Mouse (Mus musculus) gastrocnemius, postnatal 4 days (tissue): ENCODE measurements around the gene Foxe1. TPM values are rescaled to one million over a fixed set of nuclear protein-coding genes. Genes with fewer than 3 reads are reported as not detected.

Experiments
- DNase-seq, 2 experiments: peaks; one replicate each; pipeline ENCODE4 v3.0.0; 2021 to 2022; ENCODE audit warnings: low spot score in 2 of 2, mixed read lengths in 2 of 2
- total RNA-seq, 2 experiments: library from RNA; stranded (reverse); gene quantifications; 2 replicates each; pipeline ENCODE4 v1.2.3; 2021

Gene Foxe1
- total RNA-seq, 2 experiments from 2014 or later: not detected

GRCm38 (mm10) chr4:46395736-46396135 lies 52.3 kb downstream of the Foxe1 start:
- DNase-seq: no peak

Other genes with a start within 250 kb of the Foxe1 start
- gene Ncbp1, start 205.0 kb upstream of the Foxe1 start, total RNA-seq: 10 to 100 TPM; 26.8 to 31.6 TPM
- gene Tstd2, start 204.9 kb upstream of the Foxe1 start, total RNA-seq: 10 to 100 TPM; 21.6 to 22.2 TPM
- gene Xpa, start 147.3 kb upstream of the Foxe1 start, total RNA-seq: 10 to 100 TPM; 11.1 to 11.6 TPM
- 1 to 10 TPM; 3.9 to 4.1 TPM for gene Trmo, start 45.8 kb downstream of the Foxe1 start, total RNA-seq
- gene Hemgn, start 69.9 kb downstream of the Foxe1 start, total RNA-seq: under 1 TPM in 1 of 2 experiments, not detected in 1; 0.54 TPM
- 100 to 1,000 TPM; 121 to 131 TPM for gene Anp32b, start 107.3 kb downstream of the Foxe1 start, total RNA-seq
- gene Nans, start 145.6 kb downstream of the Foxe1 start, total RNA-seq: 10 to 100 TPM; 54.0 to 60.9 TPM
- 1 to 10 TPM; 1.5 to 3.1 TPM for gene Trim14, start 192.5 kb downstream of the Foxe1 start, total RNA-seq